Mouse (Mus musculus): Measurements from ENCODE around the gene Fggy.

DNA sequence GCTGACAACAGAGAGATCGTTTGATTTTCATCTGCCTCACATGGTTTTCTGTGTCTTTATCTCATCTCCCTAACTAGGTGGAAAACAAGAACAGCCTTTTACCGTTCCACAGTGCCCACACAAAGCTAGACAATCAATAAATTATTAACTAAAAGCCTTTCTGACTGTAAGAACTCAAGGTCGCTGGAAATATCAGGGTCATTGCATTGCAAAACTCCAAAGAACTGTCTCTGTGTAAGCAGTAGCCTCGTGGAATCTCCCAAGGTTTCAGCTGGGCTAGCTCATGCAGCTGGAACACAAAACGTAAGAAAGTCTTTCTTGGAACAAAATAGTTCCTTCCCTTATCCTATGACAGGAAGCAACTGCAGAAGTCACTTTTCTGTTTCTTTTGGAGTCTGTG lies 180.9 kb downstream of the Fggy start:
- TF ChIP-seq CTCF (IDR thresholded peaks at IDR 0.05; ENCODE audit: low read depth) (no peak), EP300 (IDR thresholded peaks at IDR 0.05; ENCODE audit: low read depth) (no peak)
